Mouse (Mus musculus) heart, embryonic 16.5 days (tissue): ENCODE measurements around the gene Npnt. TPM values are rescaled to one million over a fixed set of nuclear protein-coding genes. Genes with fewer than 3 reads are reported as not detected.

Experiments
- ATAC-seq: fragments of 200-750 bp; cut with Nextera tagmentation; replicated peaks from 2 replicates; pipeline ENCODE4 v1.8.0; 2017; ENCODE audit warnings: moderate number of reproducible peaks; ENCODE audit not compliant: insufficient read depth, low FRiP score; ENCODE audit errors: extremely low read depth
- H3K27ac ChIP-seq: fragments of 300-500 bp; sonication (generic); 2 replicates; pipeline ENCODE4 v1.5.1; 2014; ENCODE audit warnings: mild to moderate bottlenecking, low read length, control low read depth, moderate library complexity
- H3K27me3 ChIP-seq: fragments of 300-500 bp; sonication (generic); 2 replicates; pipeline ENCODE4 v1.6.1; 2014; ENCODE audit warnings: low read length, mixed read lengths; ENCODE audit not compliant: control insufficient read depth, insufficient read depth
- H3K36me3 ChIP-seq: fragments of 300-500 bp; sonication (generic); 2 replicates; pipeline ENCODE4 v1.6.1; 2014; ENCODE audit not compliant: control insufficient read depth, insufficient read depth
- H3K4me1 ChIP-seq: fragments of 300-500 bp; sonication (generic); 2 replicates; pipeline ENCODE4 v1.6.1; 2014; ENCODE audit warnings: low read length, mixed read lengths; ENCODE audit not compliant: control insufficient read depth, insufficient read depth
- H3K4me2 ChIP-seq: fragments of 300-500 bp; sonication (generic); 2 replicates; pipeline ENCODE4 v1.6.1; 2014; ENCODE audit warnings: low read depth, mild to moderate bottlenecking, control low read depth, low read length
- H3K4me3 ChIP-seq: fragments of 300-500 bp; sonication (generic); 2 replicates; pipeline ENCODE4 v1.5.1; 2014; ENCODE audit warnings: mild to moderate bottlenecking, control low read depth, low read length
- H3K9ac ChIP-seq: fragments of 300-500 bp; sonication (generic); 2 replicates; pipeline ENCODE4 v1.6.1; 2014; ENCODE audit warnings: low read length, control low read depth
- H3K9me3 ChIP-seq: fragments of 300-500 bp; sonication (generic); replicated peaks from 2 replicates; pipeline ENCODE4 v1.6.1; 2016; ENCODE audit warnings: low read length; ENCODE audit not compliant: control insufficient read depth
- WGBS: fragments of 180-500 bp; shearing (Covaris S2); extraction: QIAGEN DNeasy Blood & Tissue Kit; methylation state at CpG from one replicate; pipeline ENCODE4 v1.1.7; 2014; 5-methylcytosine and 5-hydroxymethylcytosine counted together
- polyA plus RNA-seq: library from polyadenylated mRNA; unstranded; fragments of >200 nt; fragmentation: Nextera tagmentation; extraction: Ambion mirVana; gene quantifications from 2 replicates; pipeline ENCODE4 v1.2.1, GENCODE M21; 2015

The Npnt gene
- polyA plus RNA-seq, 1 experiment from 2014 or later, result 11.7 TPM

- Histone ChIP-seq H3K27me3 (no peaks in the 10 kb centered on the region), H3K9me3 (no peaks in the 10 kb centered on the region), H3K9ac (no peak overlapping the region), H3K4me1 (peaks cover 7% of the 10 kb centered on the region), H3K4me2 (no peak overlapping the region), H3K4me3 (no peak overlapping the region), H3K27ac (no peak overlapping the region), H3K36me3 (no peaks in the 10 kb centered on the region)
- no peak for ATAC-seq
- 88% methylated on average over 7 of the region's 7 CpGs for WGBS
These were observed 57.6 kb downstream of the Npnt start for GRCm38 (mm10) chr3:132892481-132892880.

- H3K27me3 ChIP-seq, result no peaks in the 10 kb centered on the region
- no peaks in the 10 kb centered on the region for H3K9me3 ChIP-seq
- H3K4me3 ChIP-seq, result no peak overlapping the region
- H3K36me3 ChIP-seq, result no peaks in the 10 kb centered on the region
- no peak overlapping the region for H3K9ac ChIP-seq
- H3K27ac ChIP-seq, result no peak overlapping the region
- H3K4me1 ChIP-seq, result no peaks in the 10 kb centered on the region
- WGBS, result 83% methylated on average over 16 of the region's 16 CpGs
- ATAC-seq, result no peak
- no peak overlapping the region for H3K4me2 ChIP-seq
These were observed 62.8 kb downstream of the Npnt start for GRCm38 (mm10) chr3:132887074-132887848.

GRCm38 (mm10) chr3:132886419-132887050, 63.6 kb downstream of the Npnt start:
- no peak overlapping the region for H3K4me2 ChIP-seq
- H3K4me1 ChIP-seq, result no peaks in the 10 kb centered on the region
- no peaks in the 10 kb centered on the region for H3K36me3 ChIP-seq
- no peak overlapping the region for H3K4me3 ChIP-seq
- no peaks in the 10 kb centered on the region for H3K9me3 ChIP-seq
- no peaks in the 10 kb centered on the region for H3K27me3 ChIP-seq
- H3K9ac ChIP-seq, result no peak overlapping the region
- ATAC-seq, result no peak
- 54% methylated on average over 6 of the region's 6 CpGs for WGBS
- no peak overlapping the region for H3K27ac ChIP-seq

GRCm38 (mm10) chr3:132884459-132884858, 65.6 kb downstream of the Npnt start:
- 78% methylated on average over 10 of the region's 10 CpGs for WGBS
- Histone ChIP-seq H3K4me3 (no peak overlapping the region), H3K36me3 (no peaks in the 10 kb centered on the region), H3K27ac (no peak overlapping the region), H3K9ac (no peak overlapping the region), H3K9me3 (no peaks in the 10 kb centered on the region), H3K4me1 (no peaks in the 10 kb centered on the region), H3K4me2 (no peak overlapping the region), H3K27me3 (no peaks in the 10 kb centered on the region)
- no peak for ATAC-seq

- H3K27me3 ChIP-seq, result no peaks in the 10 kb centered on the region
- no peak for ATAC-seq
- H3K4me3 ChIP-seq, result no peak overlapping the region
- H3K9ac ChIP-seq, result no peak overlapping the region
- no peaks in the 10 kb centered on the region for H3K36me3 ChIP-seq
- H3K27ac ChIP-seq, result no peak overlapping the region
- no peaks in the 10 kb centered on the region for H3K9me3 ChIP-seq
- H3K4me1 ChIP-seq, result no peaks in the 10 kb centered on the region
- 82% methylated on average over 9 of the region's 9 CpGs for WGBS
- H3K4me2 ChIP-seq, result no peak overlapping the region
These were observed 66.8 kb downstream of the Npnt start for GRCm38 (mm10) chr3:132883256-132883655.

GRCm38 (mm10) chr3:132880826-132881225, 69.3 kb downstream of the Npnt start:
- Histone ChIP-seq H3K9ac (no peak overlapping the region), H3K27me3 (no peaks in the 10 kb centered on the region), H3K4me2 (no peak overlapping the region), H3K9me3 (no peaks in the 10 kb centered on the region), H3K27ac (no peak overlapping the region), H3K36me3 (no peaks in the 10 kb centered on the region), H3K4me3 (no peak overlapping the region), H3K4me1 (peaks cover 10% of the 10 kb centered on the region)
- no peak for ATAC-seq
- 66% methylated on average over 9 of the region's 9 CpGs for WGBS

- H3K4me2 ChIP-seq, result no peak overlapping the region
- no peak overlapping the region for H3K9ac ChIP-seq
- H3K27me3 ChIP-seq, result no peaks in the 10 kb centered on the region
- no peak for ATAC-seq
- H3K36me3 ChIP-seq, result no peaks in the 10 kb centered on the region
- H3K27ac ChIP-seq, result no peak overlapping the region
- H3K4me1 ChIP-seq, result peaks cover 10% of the 10 kb centered on the region
- no peaks in the 10 kb centered on the region for H3K9me3 ChIP-seq
- WGBS, result 75% methylated on average over 3 of the region's 3 CpGs
- no peak overlapping the region for H3K4me3 ChIP-seq
These were observed 69.7 kb downstream of the Npnt start for GRCm38 (mm10) chr3:132880361-132880760.

- no peaks in the 10 kb centered on the region for H3K36me3 ChIP-seq
- no peaks in the 10 kb centered on the region for H3K27me3 ChIP-seq
- peaks cover 10% of the 10 kb centered on the region for H3K4me1 ChIP-seq
- ATAC-seq, result no peak
- H3K27ac ChIP-seq, result no peak overlapping the region
- 51% methylated on average over 10 of the region's 10 CpGs for WGBS
- no peaks in the 10 kb centered on the region for H3K9me3 ChIP-seq
- peak overlapping the region; percentile 20; the same call in 1 of the 2 replicates for H3K9ac ChIP-seq
- no peak overlapping the region for H3K4me3 ChIP-seq
- H3K4me2 ChIP-seq, result no peak overlapping the region
These were observed 73.0 kb downstream of the Npnt start for GRCm38 (mm10) chr3:132876933-132877676.
